In the genomic region with DNA sequence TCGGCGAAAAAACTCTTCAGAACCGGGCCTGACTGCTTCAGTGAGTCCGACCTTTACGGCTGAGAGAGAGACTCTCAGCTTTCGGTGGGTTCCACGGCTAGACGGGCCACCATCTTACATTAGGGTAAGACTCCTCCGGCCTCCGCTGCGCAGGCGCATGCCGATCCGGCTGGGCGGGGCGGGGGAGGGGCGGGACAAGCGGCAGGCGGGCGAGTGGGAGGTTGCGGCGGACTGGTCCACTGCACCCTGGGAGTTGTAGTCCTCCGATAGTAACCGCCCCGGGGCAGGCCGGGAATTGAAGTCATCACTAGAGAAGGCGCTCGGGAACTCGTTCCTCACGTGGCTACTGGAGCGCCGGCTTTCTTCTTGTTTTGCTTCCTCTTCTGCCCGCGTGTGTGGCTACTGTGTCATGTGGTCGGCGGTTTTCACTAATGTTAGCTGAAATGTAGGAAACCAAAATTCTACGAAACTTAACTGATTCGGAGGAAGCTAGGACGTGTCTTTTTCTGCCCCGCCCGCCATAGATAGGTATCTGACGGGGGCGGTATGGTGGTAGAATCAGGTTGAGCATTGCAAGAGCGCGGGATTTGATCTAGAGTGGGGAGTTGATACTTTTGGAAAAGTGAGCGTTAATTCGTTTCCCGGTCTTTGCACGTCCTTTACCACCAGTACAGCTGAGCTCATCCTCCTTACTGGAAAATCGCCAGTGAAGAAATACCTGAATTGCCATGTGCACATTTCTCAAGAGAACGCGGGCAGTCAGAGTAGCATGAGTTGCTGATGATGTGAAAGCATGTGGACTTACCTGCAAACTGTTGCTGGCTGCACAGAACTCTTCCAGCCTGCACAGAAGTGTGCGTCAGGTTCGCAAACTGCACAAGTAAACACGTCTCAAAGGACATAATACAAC, we compare ENCODE assay signal across 8 mouse cellular contexts. TPM values are rescaled to one million over a fixed set of nuclear protein-coding genes. Genes with fewer than 3 reads are reported as not detected.
DNase-seq lines count a peak whose midpoint lies in the region; ATAC-seq lines count a peak whose summit lies in the region.

A gene (minus strand): TSS at position 146 of the 910 bp plus-strand sequence.

- peak within 1 kb of the TSS; percentile 81 for H3K4me2 ChIP-seq in hindbrain, embryonic 14.5 days (replicated peaks)

- WGBS in hindbrain, embryonic 14.5 days = under 1% methylated on average over 55 of the region's 55 CpGs

- H3K27ac ChIP-seq in hindbrain, embryonic 14.5 days = peak within 1 kb of the TSS; percentile 90

- no peaks in the 10 kb centered on the region for H3K27me3 ChIP-seq in hindbrain, embryonic 14.5 days (ENCODE audit: control insufficient read depth, insufficient read depth, low read length)

- peak within 1 kb of the TSS; percentile 81 for H3K4me3 ChIP-seq in hindbrain, embryonic 14.5 days (replicated peaks; ENCODE audit: low read length)

- no peaks in the 10 kb centered on the region for H3K9me3 ChIP-seq in hindbrain, embryonic 14.5 days (ENCODE audit: control insufficient read depth, low read length)

- peak; percentile 99 for DNase-seq in R1 (ENCODE audit: low read depth, low spot score)
- peak; percentile 98 to 100 for DNase-seq in cerebellum, postnatal 25 days
- DNase-seq in frontal cortex, postnatal 25 days (ENCODE audit: low spot score in 2 of 2) = peak; percentile 96 to 97
- DNase-seq in hindbrain, embryonic 14.5 days (ENCODE audit: low spot score) = peak; percentile 97
- DNase-seq in layer of hippocampus, postnatal 36 days = peak; percentile 98
- DNase-seq in lung, postnatal 36 days = peak; percentile 99
- DNase-seq in retina, postnatal 1 day = peak; percentile 99
- DNase-seq in urinary bladder, adult 18-20 months (ENCODE audit: low spot score in 2 of 2) = peak; percentile 97 to 99

- no peaks in the 10 kb centered on the region for H3K36me3 ChIP-seq in hindbrain, embryonic 14.5 days (replicated peaks; ENCODE audit: control insufficient read depth, insufficient read depth)

- peak; percentile 99 for ATAC-seq in hindbrain, embryonic 14.5 days (ENCODE audit: low FRiP score)

- H3K9ac ChIP-seq in hindbrain, embryonic 14.5 days = peak within 1 kb of the TSS; percentile 83

- H3K4me1 ChIP-seq in hindbrain, embryonic 14.5 days (replicated peaks; ENCODE audit: control insufficient read depth, insufficient read depth, low read length) = peaks cover 25% of the 10 kb centered on the region

RNA-seq across cellular contexts. Expression of the gene that starts here (rescaled TPM):
- polyA plus RNA-seq in hindbrain, embryonic 14.5 days (2014; fragmentation: Nextera tagmentation; extraction: Ambion mirVana) = 34.3 and 40.2 TPM in 2 replicates
- total RNA-seq in layer of hippocampus, postnatal 36 days (2021) = 10 to 100 TPM; 45.9 to 50.6 TPM

Comparison
In these comparisons a context has a peak if more than half of its experiments do, and no peak if none do; other contexts are left out.
1. Peak in every context shown above with its lines: DNase-seq, ATAC-seq, H3K4me3 ChIP-seq and H3K27ac ChIP-seq.